Mouse (Mus musculus): ENCODE results near the gene Tnik. TPM values are rescaled to one million over a fixed set of nuclear protein-coding genes. Genes with fewer than 3 reads are reported as not detected.

The Tnik gene
- total RNA-seq, 1 experiment from 2014 or later, result 19.7 TPM

DNA sequence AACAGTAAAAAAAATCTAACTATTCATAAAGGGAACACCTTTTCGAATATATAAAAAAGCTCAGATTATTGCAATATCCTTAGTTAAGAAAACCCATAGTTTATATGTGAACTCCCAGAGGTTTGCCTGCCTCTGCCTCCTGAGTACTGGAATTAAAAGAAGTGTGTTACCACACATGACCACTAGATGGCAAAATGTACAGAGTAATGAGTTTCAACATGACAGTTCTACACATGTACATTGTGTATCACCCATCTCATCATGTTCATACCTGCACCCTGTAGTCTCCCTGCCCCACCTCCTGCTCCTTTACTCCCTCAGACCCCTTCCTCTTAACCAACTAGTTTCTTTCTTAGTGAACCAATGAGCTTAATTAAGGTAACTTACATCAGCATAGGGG, 446.7 kb downstream of the Tnik start:
- ATAC-seq (replicated peaks; ENCODE audit: insufficient number of reproducible peaks, low FRiP score, low TSS enrichment, poor library complexity, severe bottlenecking), result 0 out of 2 replicates have a peak, but pooled peaks have one; percentile 46

DNA sequence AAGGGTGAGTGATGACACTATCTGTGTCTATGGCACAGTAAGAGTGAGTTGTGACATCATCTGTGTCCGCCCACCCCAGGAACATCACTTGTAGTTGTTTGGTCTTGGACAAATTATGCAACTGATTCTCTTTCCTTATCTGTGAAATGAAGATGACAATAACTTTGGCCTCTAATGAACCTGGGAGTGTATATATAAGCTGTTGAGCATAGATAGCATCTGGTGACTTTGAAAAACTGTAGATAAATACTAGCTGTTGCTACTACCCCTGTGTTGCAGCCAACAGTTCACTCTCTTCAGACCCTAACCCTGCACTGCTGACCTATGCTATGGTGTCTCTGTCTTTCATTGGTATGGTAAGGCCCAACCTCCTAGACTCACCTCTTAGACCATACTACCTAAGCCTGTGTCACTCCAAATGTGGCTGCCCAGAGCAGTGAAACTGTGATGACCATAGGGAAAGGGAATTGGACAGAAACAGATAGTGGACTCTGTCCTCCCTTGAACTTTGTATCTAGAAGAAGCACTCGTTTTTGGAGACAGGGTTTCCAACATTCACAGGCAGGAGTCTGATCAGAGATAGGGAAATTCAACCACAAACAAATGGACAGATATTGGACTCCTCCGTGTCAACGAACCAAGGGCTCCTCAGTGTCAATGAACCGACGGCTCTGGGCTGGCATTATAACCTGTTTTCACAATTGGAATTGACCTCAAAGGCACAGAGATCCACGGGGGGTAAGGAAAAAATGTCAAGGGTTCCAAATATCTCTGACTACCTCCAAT, 451.1 kb downstream of the Tnik start:
- no peak for ATAC-seq (replicated peaks; ENCODE audit: insufficient number of reproducible peaks, low FRiP score, low TSS enrichment, poor library complexity, severe bottlenecking)

DNA sequence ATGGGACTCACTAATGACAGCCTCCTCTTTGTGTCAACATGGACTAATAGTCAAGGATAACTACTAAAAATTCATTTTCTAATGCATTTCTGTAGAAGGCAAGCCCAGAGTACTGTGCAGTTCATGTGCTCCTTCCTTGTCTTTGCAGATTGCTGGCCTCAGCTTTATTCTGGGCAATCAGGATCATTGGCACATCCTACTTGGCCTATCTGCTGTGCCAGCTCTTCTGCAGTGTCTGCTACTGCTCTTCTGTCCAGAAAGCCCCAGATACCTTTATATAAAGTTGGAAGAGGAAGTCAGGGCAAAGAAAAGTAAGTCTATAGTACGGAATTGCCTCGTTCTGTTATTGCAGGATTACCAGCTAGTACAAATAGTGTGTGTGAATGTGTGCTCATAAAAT, 455.5 kb downstream of the Tnik start:
- no peak for ATAC-seq (replicated peaks; ENCODE audit: insufficient number of reproducible peaks, low FRiP score, low TSS enrichment, poor library complexity, severe bottlenecking)

DNA sequence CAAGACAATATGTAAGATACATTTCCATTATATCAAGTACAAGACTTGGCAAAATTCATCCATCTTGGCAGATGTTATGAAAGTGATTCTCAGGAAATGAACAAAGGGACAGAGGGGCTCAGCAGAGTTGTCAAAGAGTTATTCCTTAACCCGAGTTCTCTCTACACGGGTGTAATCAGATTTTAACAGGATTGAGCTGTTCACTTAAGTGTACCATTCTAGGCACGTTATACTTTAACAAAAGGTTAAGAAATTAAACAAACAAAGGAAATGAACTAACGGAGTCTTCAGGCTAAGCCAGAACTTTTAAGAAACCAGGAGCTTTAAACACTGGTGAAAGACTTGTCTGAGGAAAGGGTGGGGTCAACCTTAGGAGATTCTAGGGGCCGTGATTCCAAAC, 458.2 kb downstream of the Tnik start:
- no peak for ATAC-seq (replicated peaks; ENCODE audit: insufficient number of reproducible peaks, low FRiP score, low TSS enrichment, poor library complexity, severe bottlenecking)

DNA sequence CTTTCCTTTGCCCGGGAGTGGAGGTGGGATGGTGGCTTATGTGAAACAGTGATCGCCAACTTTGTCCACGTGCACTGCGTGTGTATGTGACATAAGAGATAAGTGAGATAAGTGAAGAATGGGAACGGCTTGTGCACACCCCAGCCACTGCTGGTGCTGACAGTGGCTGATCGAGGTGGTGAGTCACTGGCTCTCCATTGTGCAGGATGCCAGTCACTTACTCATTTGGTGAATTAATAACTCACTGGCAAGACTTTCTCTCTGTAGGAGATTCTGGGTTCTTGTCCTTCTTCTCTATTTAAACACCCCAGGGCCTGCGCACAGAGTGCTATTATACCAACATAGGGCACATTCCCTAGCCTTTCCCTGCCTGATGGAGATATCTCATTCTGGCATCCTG, 458.8 kb downstream of the Tnik start:
- no peak for ATAC-seq (replicated peaks; ENCODE audit: insufficient number of reproducible peaks, low FRiP score, low TSS enrichment, poor library complexity, severe bottlenecking)

DNA sequence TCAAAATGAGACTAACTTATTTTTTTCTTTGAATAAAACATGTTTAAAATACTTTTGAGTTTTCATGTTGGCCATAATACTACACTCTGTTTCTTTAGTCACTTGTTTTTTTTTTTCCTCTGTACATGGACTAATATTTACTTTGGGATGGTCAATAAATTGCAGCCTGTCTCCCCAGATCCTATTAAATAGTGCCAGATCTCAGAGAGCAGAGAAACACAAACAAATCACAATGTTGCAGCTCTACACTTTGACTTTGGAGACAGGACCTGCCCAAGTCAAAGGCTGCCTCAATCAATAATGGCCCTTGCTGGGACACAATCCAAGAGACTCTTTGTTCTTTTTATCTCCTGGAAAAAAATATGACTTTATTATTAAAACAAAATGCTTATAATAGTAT, 459.5 kb downstream of the Tnik start:
- no peak for ATAC-seq (replicated peaks; ENCODE audit: insufficient number of reproducible peaks, low FRiP score, low TSS enrichment, poor library complexity, severe bottlenecking)

DNA sequence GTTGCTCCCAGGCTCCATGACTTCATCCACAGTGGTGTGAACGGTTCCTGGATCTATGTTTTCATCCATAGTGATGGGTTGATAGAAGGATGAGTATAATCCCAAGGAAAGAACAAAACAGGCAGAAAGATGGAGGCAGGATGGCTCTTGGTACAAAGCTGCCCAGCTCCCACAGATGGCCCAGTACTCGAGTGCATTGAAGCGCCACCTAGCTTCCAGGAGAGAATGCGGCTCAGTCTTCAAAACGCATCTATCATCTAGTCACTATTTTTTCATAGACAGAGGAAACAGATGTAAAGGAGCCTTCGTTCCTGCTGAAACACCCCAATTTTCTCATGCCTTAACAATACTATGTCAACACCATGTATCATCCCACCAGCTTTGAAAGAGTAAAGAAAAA, 460.5 kb downstream of the Tnik start:
- ATAC-seq (replicated peaks; ENCODE audit: insufficient number of reproducible peaks, low FRiP score, low TSS enrichment, poor library complexity, severe bottlenecking), result no peak

DNA sequence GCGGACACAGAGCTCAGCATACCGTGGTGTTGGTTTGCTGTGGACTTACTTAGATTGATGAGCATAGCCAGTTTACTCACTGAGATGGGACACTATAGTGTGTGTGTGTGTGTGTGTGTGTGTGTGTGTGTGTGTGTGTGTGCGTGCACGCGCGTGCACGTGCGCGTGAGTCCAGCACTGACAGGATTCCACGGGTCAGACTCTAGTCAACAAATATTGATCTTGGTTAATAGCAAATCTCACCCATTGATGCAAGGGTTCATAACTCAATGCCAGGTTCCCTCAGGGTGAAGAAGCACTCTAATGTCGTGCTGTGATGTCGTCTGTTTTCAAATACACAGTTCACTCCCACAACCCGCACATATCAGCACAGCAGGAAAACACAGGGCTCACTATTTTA, 462.2 kb downstream of the Tnik start:
- no peak for ATAC-seq (replicated peaks; ENCODE audit: insufficient number of reproducible peaks, low FRiP score, low TSS enrichment, poor library complexity, severe bottlenecking)

Data from monocyte, adult 5-6 weeks (primary cell).